Mouse (Mus musculus): ENCODE results near the gene Olfr654.

DNA sequence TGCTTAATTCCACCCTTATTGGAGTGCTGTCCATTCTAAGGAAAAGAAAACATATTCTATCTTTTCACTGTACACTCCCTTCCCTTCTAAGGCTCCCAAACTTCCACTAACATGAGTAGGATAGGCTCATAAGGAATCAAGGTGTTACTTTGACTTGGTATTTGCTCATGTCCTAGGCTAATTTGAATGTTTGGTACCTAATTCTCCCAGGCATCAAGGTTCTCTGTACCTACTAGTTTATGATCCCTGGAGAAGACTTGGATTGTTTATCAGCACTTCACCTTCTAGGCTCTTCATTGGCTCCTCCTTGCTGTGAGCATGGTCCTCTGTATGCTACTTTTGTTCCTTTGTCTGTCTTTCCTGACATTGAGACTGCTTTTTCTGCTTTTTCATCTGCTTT, 26.2 kb upstream of the Olfr654 start, which contains the start of gene Olfr652:
- TF ChIP-seq CTCF (conservative IDR thresholded peaks at IDR 0.05; ENCODE audit: low read length) (no peak), NANOG (IDR thresholded peaks at IDR 0.05; ENCODE audit: borderline replicate concordance, low read length) (no peak)
